Mouse (Mus musculus) MEL (cell line): ENCODE measurements around the gene Qprt. TPM values are rescaled to one million over a fixed set of nuclear protein-coding genes. Genes with fewer than 3 reads are reported as not detected.

Experiments used
- DNase-seq: peaks from one replicate; pipeline ENCODE4 v3.0.0; 2011; ENCODE audit warnings: low read depth, low spot score
- H3K27ac ChIP-seq: 2 replicates; pipeline ENCODE4 v1.5.1; 2012; ENCODE audit warnings: low read depth, mild to moderate bottlenecking, control low read depth, low read length, moderate library complexity; ENCODE audit not compliant: control insufficient read depth
- H3K27me3 ChIP-seq, 2 experiments: fragments of 150-350 bp in 1 of 2; sonication (generic) in 1 of 2; 2 replicates each; pipeline ENCODE4 v1.6.1; 2012; ENCODE audit warnings: low read length in 2 of 2, mild to moderate bottlenecking in 2 of 2, improper control_type of control experiment in 1 of 2, moderate library complexity in 1 of 2; ENCODE audit not compliant: insufficient read depth in 2 of 2, control insufficient read depth in 1 of 2
- H3K36me3 ChIP-seq, 2 experiments: 2 replicates each; pipeline ENCODE4 v1.6.1; 2012 to 2014; ENCODE audit warnings: low read length in 2 of 2, improper control_type of control experiment in 1 of 2, inconsistent platforms in 1 of 2, mild to moderate bottlenecking in 1 of 2; ENCODE audit not compliant: insufficient read depth in 2 of 2, control insufficient read depth in 1 of 2
- H3K4me1 ChIP-seq, 2 experiments: fragments of 150-350 bp in 1 of 2; sonication (generic) in 1 of 2; 2 replicates each; pipeline ENCODE4 v1.6.1; 2012; ENCODE audit warnings: low read length in 2 of 2, improper control_type of control experiment in 1 of 2, mild to moderate bottlenecking in 1 of 2; ENCODE audit not compliant: insufficient read depth in 2 of 2, control insufficient read depth in 1 of 2
- H3K4me3 ChIP-seq, 2 experiments: fragments of 150-350 bp in 1 of 2; sonication (generic) in 1 of 2; 2 replicates each; pipeline ENCODE4 v1.5.1; 2012; ENCODE audit warnings: low read depth in 2 of 2, low read length in 2 of 2, mild to moderate bottlenecking in 2 of 2, moderate library complexity in 2 of 2, control low read depth in 1 of 2, improper control_type of control experiment in 1 of 2; ENCODE audit not compliant: control insufficient read depth in 1 of 2, insufficient read depth in 1 of 2
- H3K79me2 ChIP-seq: 2 replicates; pipeline ENCODE4 v1.6.1; 2012; ENCODE audit warnings: mild to moderate bottlenecking, low read length, moderate library complexity; ENCODE audit not compliant: control insufficient read depth, poor library complexity, insufficient read depth
- H3K9ac ChIP-seq: 2 replicates; pipeline ENCODE4 v1.6.1; 2012; ENCODE audit warnings: low read depth, mild to moderate bottlenecking, control low read depth, low read length, moderate library complexity; ENCODE audit not compliant: control insufficient read depth, poor library complexity, severe bottlenecking
- H3K9me3 ChIP-seq: fragments of 150-350 bp; sonication (generic); replicated peaks from 2 replicates; pipeline ENCODE4 v1.6.1; 2012; ENCODE audit warnings: mild to moderate bottlenecking, low read length, improper control_type of control experiment, moderate library complexity; ENCODE audit not compliant: insufficient read depth
- CHD1 ChIP-seq: IDR thresholded peaks from 2 replicates; pipeline ENCODE4 v1.6.1; 2012; ENCODE audit warnings: low read depth, mild to moderate bottlenecking, inconsistent platforms, low read length, improper control_type of control experiment
- CTCF ChIP-seq, 3 experiments: IDR thresholded peaks in 2 of 3; conservative IDR thresholded peaks in 1 of 3; 2 replicates each; pipeline ENCODE4 v1.5.1; 2011 to 2012; ENCODE audit warnings: low read length in 3 of 3, low read depth in 2 of 3, mild to moderate bottlenecking in 2 of 3, improper control_type of control experiment in 1 of 3, inconsistent platforms in 1 of 3, mixed read lengths in 1 of 3, moderate library complexity in 1 of 3; ENCODE audit not compliant: control insufficient read depth in 1 of 3, insufficient read depth in 1 of 3, poor library complexity in 1 of 3, severe bottlenecking in 1 of 3
- EP300 ChIP-seq, 2 experiments: IDR thresholded peaks; 2 replicates each; pipeline ENCODE4 v1.6.1; 2011; ENCODE audit warnings: improper control_type of control experiment in 2 of 2, low read length in 2 of 2, low read depth in 1 of 2, mild to moderate bottlenecking in 1 of 2
- ETS1 ChIP-seq: IDR thresholded peaks from 2 replicates; pipeline ENCODE4 v1.6.1; 2012; ENCODE audit warnings: low read depth, mild to moderate bottlenecking, inconsistent platforms, low read length, improper control_type of control experiment, moderate library complexity
- GATA1 ChIP-seq: IDR thresholded peaks from 2 replicates; pipeline ENCODE4 v1.6.1; 2011; ENCODE audit warnings: low read depth, low read length, improper control_type of control experiment
- HCFC1 ChIP-seq: IDR thresholded peaks from 2 replicates; pipeline ENCODE4 v1.6.1; 2012; ENCODE audit warnings: low read depth, mild to moderate bottlenecking, inconsistent platforms, low read length, improper control_type of control experiment, moderate library complexity
- KAT2A ChIP-seq: conservative IDR thresholded peaks from 2 replicates; pipeline ENCODE4 v1.6.1; 2012; ENCODE audit warnings: low read depth, low read length, improper control_type of control experiment, inconsistent platforms
- MAFK ChIP-seq: IDR thresholded peaks from 2 replicates; pipeline ENCODE4 v1.6.1; 2011; ENCODE audit warnings: low read depth, mild to moderate bottlenecking, low read length, improper control_type of control experiment, borderline replicate concordance
- MAZ ChIP-seq: IDR thresholded peaks from 2 replicates; pipeline ENCODE4 v1.6.1; 2012; ENCODE audit warnings: low read depth, mild to moderate bottlenecking, inconsistent platforms, low read length, improper control_type of control experiment
- MXI1 ChIP-seq: IDR thresholded peaks from 2 replicates; pipeline ENCODE4 v1.6.1; 2011; ENCODE audit warnings: mild to moderate bottlenecking, low read depth, low read length, improper control_type of control experiment
- NRF1 ChIP-seq: IDR thresholded peaks from 2 replicates; pipeline ENCODE4 v1.6.1; 2014; ENCODE audit warnings: low read depth, mild to moderate bottlenecking, inconsistent platforms, low read length, improper control_type of control experiment, moderate library complexity; ENCODE audit not compliant: poor library complexity, insufficient read depth, severe bottlenecking
- POLR2AphosphoS2 ChIP-seq: IDR thresholded peaks from 2 replicates; pipeline ENCODE4 v1.6.1; 2011; ENCODE audit warnings: low read length, improper control_type of control experiment
- POLR2AphosphoS5 ChIP-seq: IDR thresholded peaks from 2 replicates; pipeline ENCODE4 v1.6.1; 2012; ENCODE audit warnings: low read depth, borderline replicate concordance, mild to moderate bottlenecking, inconsistent platforms, low read length, moderate library complexity, mixed read lengths
- RAD21 ChIP-seq: IDR thresholded peaks from 2 replicates; pipeline ENCODE4 v1.6.1; 2011; ENCODE audit warnings: mild to moderate bottlenecking, low read depth, low read length, improper control_type of control experiment
- SMC3 ChIP-seq: IDR thresholded peaks from 2 replicates; pipeline ENCODE4 v1.6.1; 2011; ENCODE audit warnings: low read depth, low read length, improper control_type of control experiment
- TAL1 ChIP-seq: IDR thresholded peaks from 2 replicates; pipeline ENCODE4 v1.6.1; 2012; ENCODE audit warnings: mild to moderate bottlenecking, inconsistent platforms, low read length, moderate library complexity, mixed read lengths
- TCF12 ChIP-seq: IDR thresholded peaks from 2 replicates; pipeline ENCODE4 v1.6.1; 2014; ENCODE audit warnings: low read depth, mild to moderate bottlenecking, inconsistent platforms, low read length, improper control_type of control experiment, moderate library complexity
- USF2 ChIP-seq, 2 experiments: IDR thresholded peaks; 2 replicates each; pipeline ENCODE4 v1.6.1; 2011 to 2012; ENCODE audit warnings: improper control_type of control experiment in 2 of 2, low read length in 2 of 2, borderline replicate concordance in 1 of 2, inconsistent platforms in 1 of 2, low read depth in 1 of 2, mild to moderate bottlenecking in 1 of 2; ENCODE audit not compliant: insufficient read depth in 1 of 2
- ZC3H11A ChIP-seq: IDR thresholded peaks from 2 replicates; pipeline ENCODE4 v1.6.1; 2012; ENCODE audit warnings: low read depth, mild to moderate bottlenecking, inconsistent platforms, low read length, improper control_type of control experiment
- ZKSCAN1 ChIP-seq: IDR thresholded peaks from 2 replicates; pipeline ENCODE4 v1.6.1; 2012; ENCODE audit warnings: low read depth, mild to moderate bottlenecking, inconsistent platforms, low read length, improper control_type of control experiment, moderate library complexity
- ZNF384 ChIP-seq: IDR thresholded peaks from 2 replicates; pipeline ENCODE4 v1.6.1; 2012; ENCODE audit warnings: low read depth, mild to moderate bottlenecking, inconsistent platforms, low read length, improper control_type of control experiment
- polyA plus RNA-seq, 2 experiments: library from polyadenylated mRNA; stranded (reverse) in 1 of 2; unstranded in 1 of 2; fragments of >175 nt in 1 of 2; fragments of >200 nt in 1 of 2; gene quantifications; 2 replicates each; pipeline versions ENCODE4 v1.2.1 to v1.2.4; 2012; ENCODE audit warnings: low replicate concordance in 2 of 2, low read depth in 1 of 2; ENCODE audit not compliant: insufficient read length in 2 of 2, insufficient read depth in 1 of 2, missing spikeins in 1 of 2
- total RNA-seq: library from RNA; depleted of rRNA; stranded (reverse); fragments of 300-350 nt; gene quantifications from 2 replicates; pipeline ENCODE4 v1.2.3, GENCODE M21; 2012

The Qprt gene
- total and polyA plus RNA-seq, 3 experiments: 2.7 to 3.7 TPM; not detected in 1

DNA sequence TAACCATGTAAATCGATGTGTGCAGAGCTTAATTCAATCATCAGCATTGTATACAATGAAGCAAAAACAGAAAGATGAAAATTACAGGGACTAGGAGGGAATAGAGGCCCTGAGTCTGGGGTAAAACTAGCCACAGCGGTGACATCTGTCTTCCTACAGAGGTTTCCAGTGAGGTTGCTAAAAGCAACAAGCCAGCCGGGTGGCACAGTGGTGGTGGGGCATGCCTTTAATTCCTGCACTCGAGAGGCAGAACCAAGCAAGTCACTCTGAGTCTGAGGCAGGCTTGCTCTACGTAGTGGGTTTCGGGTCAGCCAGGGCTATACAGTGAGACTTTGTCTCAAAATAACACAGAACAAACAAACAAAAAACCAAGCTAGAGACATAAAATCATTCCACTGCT, 19.9 kb downstream of the Qprt start:
- peaks cover 0 to 5% of the 10 kb centered on the region in 2 experiments; a peak in 1 of 4 replicates for H3K36me3 ChIP-seq
- no peaks in the 10 kb centered on the region for H3K79me2 ChIP-seq
- H3K27ac ChIP-seq: no peak overlapping the region
- no peaks in the 10 kb centered on the region for H3K9me3 ChIP-seq
- TF ChIP-seq NRF1 (no peak), TAL1 (no peak), ZKSCAN1 (no peak), ETS1 (no peak), ZNF384 (no peak)
- TF ChIP-seq, all 39 proteins: peak for 0
- H3K4me1 ChIP-seq: peaks cover 4 to 11% of the 10 kb centered on the region in 2 experiments; a peak in 3 of 4 replicates
- no peaks in the 10 kb centered on the region for H3K27me3 ChIP-seq
- DNase-seq: no peak
- no peak overlapping the region for H3K9ac ChIP-seq
- H3K4me3 ChIP-seq: no peak overlapping the region

GRCm38 (mm10) chr7:127101451-127102016, 20.5 kb downstream of the Qprt start:
- H3K27ac ChIP-seq: no peak overlapping the region
- H3K9me3 ChIP-seq: no peaks in the 10 kb centered on the region
- DNase-seq: peak; percentile 49
- TF ChIP-seq HCFC1 (no peak), SMC3 (peak; percentile 72), EP300 (IDR thresholded peaks at IDR 0.05; ENCODE audit: low read depth in 1 of 2, low read length in 2 of 2) (0 out of 4 replicates have a peak, but pooled peaks of 1 of the 2 experiments have one; percentile 9), GATA1 (peak; percentile 68), CTCF (IDR thresholded peaks at IDR 0.05 in 2 of 3, conservative IDR thresholded peaks at IDR 0.05 in 1 of 3; ENCODE audit: control insufficient read depth in 1 of 3, insufficient read depth in 1 of 3, low read depth in 2 of 3, low read length in 3 of 3, poor library complexity in 1 of 3, severe bottlenecking in 1 of 3) (peak; percentile 7 to 44 (median 39); a peak in 5 of 6 replicates), KAT2A (no peak), RAD21 (peak; percentile 19)
- TF ChIP-seq, all 39 proteins: peak for 5
- Histone ChIP-seq H3K4me3 (no peak overlapping the region), H3K4me1 (peaks cover 4 to 11% of the 10 kb centered on the region in 2 experiments; a peak in 3 of 4 replicates), H3K27me3 (no peaks in the 10 kb centered on the region), H3K9ac (no peak overlapping the region), H3K79me2 (no peaks in the 10 kb centered on the region), H3K36me3 (peaks cover 0 to 5% of the 10 kb centered on the region in 2 experiments; a peak in 1 of 4 replicates)

DNA sequence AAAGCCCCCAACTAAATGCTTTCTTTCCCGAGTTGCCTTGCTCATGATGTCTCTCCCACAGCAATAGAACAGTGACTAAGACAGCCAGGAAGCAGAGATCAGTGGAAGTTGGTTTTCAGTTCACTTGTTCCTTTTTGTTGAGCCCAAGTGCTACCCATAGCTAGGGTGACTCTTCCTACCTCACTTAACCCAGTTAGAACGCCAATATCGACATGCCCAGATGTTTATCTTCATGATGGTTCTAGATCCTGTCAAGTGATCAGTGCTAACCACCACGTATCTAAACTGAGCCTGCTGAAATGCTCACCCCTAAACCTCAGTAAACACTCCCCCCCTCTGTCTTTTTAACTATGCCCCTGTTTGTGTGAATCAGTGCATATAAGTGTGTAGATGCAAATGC, 22.5 kb downstream of the Qprt start:
- H3K79me2 ChIP-seq: no peaks in the 10 kb centered on the region
- no peak for DNase-seq
- no peak overlapping the region for H3K4me3 ChIP-seq
- no peak overlapping the region for H3K27ac ChIP-seq
- TF ChIP-seq CHD1: no peak
- TF ChIP-seq TCF12: no peak
- TF ChIP-seq ZC3H11A: no peak
- no peak for TF ChIP-seq MAZ
- no peak for TF ChIP-seq ETS1
- TF ChIP-seq POLR2AphosphoS5: no peak
- no peak for TF ChIP-seq POLR2AphosphoS2
- TF ChIP-seq SMC3: no peak
- TF ChIP-seq MAFK: no peak
- no peak for TF ChIP-seq USF2 (IDR thresholded peaks at IDR 0.05; ENCODE audit: borderline replicate concordance in 1 of 2, insufficient read depth in 1 of 2, low read depth in 1 of 2, low read length in 2 of 2)
- TF ChIP-seq RAD21: no peak
- no peak for TF ChIP-seq MXI1
- TF ChIP-seq, all 39 proteins: peak for 0
- H3K27me3 ChIP-seq: no peaks in the 10 kb centered on the region
- H3K9ac ChIP-seq: no peak overlapping the region
- no peaks in the 10 kb centered on the region for H3K9me3 ChIP-seq
- peaks cover 4 to 8% of the 10 kb centered on the region in 2 experiments; a peak in 2 of 4 replicates for H3K4me1 ChIP-seq
- H3K36me3 ChIP-seq: peaks cover 0 to 5% of the 10 kb centered on the region in 2 experiments; a peak in 1 of 4 replicates
